Mouse (Mus musculus) heart, postnatal 10 days (tissue): Measurements from ENCODE around the gene Ap5m1. TPM values are rescaled to one million over a fixed set of nuclear protein-coding genes. Genes with fewer than 3 reads are reported as not detected.

Source experiments
- DNase-seq, 2 experiments: peaks; one replicate each; pipeline ENCODE4 v3.0.0; 2021
- intact Hi-C: fragments of 180-260 bp; cut with DNase I; formaldehyde crosslinking; loops from one replicate; pipeline ENCODE4 v1.15.1; 2025
- total RNA-seq, 2 experiments: library from RNA; stranded (reverse); gene quantifications; 2 replicates each; pipeline ENCODE4 v1.2.3; 2021

Ap5m1 gene
- total RNA-seq, 2 experiments from 2014 or later: 14.1 to 15.2 TPM

DNA sequence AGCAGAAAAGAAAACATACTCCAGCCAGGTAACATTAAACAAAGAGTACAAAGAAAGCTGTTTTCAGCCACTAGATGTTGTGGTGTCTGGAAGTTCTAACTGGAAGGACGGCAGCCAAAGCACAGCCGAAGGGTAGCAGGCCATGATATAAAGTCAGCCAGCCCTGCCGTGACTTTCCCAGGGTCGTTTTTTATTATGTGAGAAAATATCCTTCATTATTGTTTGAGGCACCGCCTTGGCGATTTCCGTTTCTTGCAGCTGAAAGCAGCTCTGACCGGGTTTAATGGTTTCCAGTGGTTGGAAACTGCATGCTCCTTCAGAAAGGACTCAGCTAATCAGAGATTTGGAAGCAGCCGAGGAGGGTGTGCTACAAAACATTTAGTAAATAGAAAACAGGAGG is 55.8 kb downstream of the Ap5m1 start:
- no peak for DNase-seq
- intact Hi-C loops: no loop called here

- DNase-seq: no peak
- intact Hi-C loops: no loop called here
Observed at GRCm38 (mm10) chr14:49127162-49127779, 61.4 kb downstream of the Ap5m1 start.

- intact Hi-C loops: no loop called here
- DNase-seq: no peak
Observed at GRCm38 (mm10) chr14:49128544-49129263, 62.8 kb downstream of the Ap5m1 start.

DNA sequence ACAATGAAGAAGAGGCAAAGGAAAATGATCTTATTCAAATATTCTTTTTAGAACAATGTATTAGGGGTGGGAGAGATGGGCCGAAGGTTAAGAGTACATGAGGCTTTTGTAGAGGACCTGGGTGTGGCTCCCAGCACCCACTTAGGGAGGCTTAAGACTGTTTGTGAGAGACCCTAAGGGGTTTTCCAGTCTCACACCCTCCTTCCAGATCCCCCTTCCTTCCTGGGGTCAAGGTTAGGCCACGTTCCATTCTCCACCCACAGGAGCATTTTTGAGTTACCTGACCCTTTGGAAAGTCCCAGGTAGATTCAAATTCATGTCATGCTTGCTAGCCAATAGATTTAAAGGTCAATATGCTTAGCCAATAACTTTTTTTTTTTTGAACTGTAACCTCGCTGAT is 66.5 kb downstream of the Ap5m1 start:
- intact Hi-C loops: no loop called here
- DNase-seq: no peak

DNA sequence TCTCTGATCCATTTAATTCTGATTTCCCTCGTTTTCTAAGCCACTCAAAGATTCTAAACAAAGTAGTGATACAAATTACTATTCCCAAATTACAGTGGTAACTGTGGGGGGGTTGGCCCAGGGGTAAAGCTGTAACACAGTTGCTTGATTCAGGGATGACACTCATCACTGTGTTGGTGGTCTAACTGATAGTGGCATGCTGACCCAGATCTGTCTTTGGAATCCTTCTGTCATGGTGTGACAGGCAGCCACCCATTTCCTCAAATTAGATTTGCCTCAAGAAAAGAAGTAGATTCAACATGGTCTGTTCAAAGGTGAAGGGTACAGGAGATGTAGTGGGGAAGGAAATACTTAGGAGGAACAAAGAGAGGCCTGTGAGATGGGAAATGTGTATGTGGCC is 72.3 kb downstream of the Ap5m1 start:
- DNase-seq: no peak
- intact Hi-C loops: no loop called here

- intact Hi-C loops: no loop called here
- no peak for DNase-seq
Observed at GRCm38 (mm10) chr14:49140756-49141155, 74.9 kb downstream of the Ap5m1 start.

Other genes starting within 250 kb of the Ap5m1 start
- 10 to 100 TPM; 31.2 to 32.3 TPM for gene Exoc5, start 556 bp downstream of the Ap5m1 start, total RNA-seq
- gene Naa30, start 106.1 kb downstream of the Ap5m1 start, total RNA-seq: 10 to 100 TPM; 23.7 to 27.1 TPM
- gene ccdc198, start 179.4 kb downstream of the Ap5m1 start, total RNA-seq: not detected